Mouse (Mus musculus): Measurements from ENCODE around the gene Slc38a6.
A peak's percentile ranks its signal among the peaks of the same experiment; 100 is the strongest.

Gene Slc38a6

GRCm38 (mm10) chr12:73358640-73359039, 72.1 kb downstream of the Slc38a6 start:
- DNase-seq = peak; percentile 57

GRCm38 (mm10) chr12:73359520-73359919, 72.9 kb downstream of the Slc38a6 start:
- no peak for DNase-seq

DNA sequence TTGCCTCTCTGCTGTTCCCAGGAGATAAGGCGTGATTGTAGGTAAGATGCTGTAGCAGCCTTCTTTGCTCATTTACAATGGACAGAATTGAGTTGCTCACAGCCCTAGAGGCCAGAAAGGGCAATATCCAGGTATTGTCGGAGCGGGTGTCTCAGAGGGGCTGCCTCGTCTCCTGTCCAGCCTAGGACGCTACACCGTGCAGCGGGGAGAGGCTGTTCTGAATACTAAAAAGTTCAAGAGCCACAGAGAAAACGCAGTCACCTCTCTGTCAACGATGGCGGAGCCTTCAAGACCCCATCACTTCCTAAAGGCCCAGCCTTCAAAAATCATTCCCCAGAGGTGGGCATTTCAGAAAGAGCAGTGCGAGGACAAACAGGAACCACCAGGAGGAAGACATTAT, 74.6 kb downstream of the Slc38a6 start:
- no peak for DNase-seq

DNA sequence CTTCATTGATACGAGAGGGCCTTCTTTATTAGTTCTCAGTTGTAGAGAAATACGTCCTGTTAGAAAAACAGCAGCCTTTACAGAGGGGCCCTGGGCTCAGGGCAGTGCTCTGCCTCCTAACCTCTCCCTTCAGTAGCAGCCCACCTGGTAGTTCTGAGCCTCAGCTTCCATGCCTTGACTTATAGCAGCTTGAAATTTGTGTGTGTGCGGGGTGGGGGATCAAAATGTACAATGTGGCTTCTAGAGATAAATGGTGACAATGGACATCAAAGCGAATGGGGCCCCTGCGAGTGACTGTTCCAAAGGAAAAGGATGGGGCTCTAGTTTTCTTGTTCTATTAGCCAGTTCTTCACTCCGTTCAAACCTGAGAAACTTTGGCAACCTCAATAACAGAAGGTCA, 76.8 kb downstream of the Slc38a6 start:
- no peak for DNase-seq

DNA sequence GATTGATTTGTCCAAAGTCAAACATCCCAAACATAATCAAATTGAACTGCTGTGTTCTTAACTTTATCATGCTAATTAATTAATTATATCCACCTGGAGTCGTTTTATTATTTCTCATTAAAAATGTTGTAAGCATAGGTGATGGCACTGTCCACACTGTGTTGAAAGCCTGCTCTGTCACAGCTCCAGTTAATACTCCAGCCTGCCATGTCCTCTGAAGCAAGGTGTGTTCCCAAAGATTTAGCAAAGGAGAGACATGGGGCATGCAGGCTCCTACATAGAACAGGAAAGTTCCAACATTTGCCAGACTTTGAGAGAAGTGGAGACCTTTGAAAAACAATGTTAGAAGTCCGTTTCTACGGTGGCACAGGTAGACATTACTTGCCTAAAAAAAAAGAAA, 77.4 kb downstream of the Slc38a6 start:
- no peak for DNase-seq

- no peak for DNase-seq
Measured at GRCm38 (mm10) chr12:73366581-73366980, 80.0 kb downstream of the Slc38a6 start.

GRCm38 (mm10) chr12:73367460-73368079, 81.0 kb downstream of the Slc38a6 start:
- no peak for DNase-seq

- no peak for DNase-seq
Measured at GRCm38 (mm10) chr12:73368868-73369608, 82.5 kb downstream of the Slc38a6 start.

DNA sequence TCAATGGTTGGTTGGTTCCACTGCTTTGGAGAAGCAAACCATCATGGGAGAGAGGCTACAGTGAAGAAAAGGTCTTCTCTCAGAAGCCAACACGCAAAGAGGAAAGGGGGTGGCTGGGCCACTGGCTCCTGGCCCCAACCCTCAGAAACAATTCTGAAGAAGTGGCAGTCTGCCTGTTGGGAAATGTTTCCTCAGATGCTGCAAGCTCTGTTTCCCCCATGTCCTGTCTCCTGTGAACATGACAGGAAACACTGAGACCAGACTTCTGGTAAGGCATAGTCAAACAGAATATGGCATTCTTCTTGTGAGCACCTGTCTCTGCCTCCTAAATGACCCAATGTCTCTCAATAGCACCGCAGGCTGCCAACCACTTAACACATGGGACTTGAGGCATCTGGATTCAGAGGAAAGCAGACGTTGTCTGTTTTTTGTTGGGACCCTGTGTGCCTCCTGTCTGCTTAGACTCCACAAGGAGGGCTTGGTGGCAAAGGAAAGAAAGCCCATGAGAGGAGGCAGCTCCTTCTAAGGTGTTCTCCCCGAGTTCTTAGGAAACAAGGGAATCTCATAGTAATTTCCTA, 83.9 kb downstream of the Slc38a6 start:
- DNase-seq = no peak

GRCm38 (mm10) chr12:73371132-73371531, 84.6 kb downstream of the Slc38a6 start:
- no peak for DNase-seq

DNA sequence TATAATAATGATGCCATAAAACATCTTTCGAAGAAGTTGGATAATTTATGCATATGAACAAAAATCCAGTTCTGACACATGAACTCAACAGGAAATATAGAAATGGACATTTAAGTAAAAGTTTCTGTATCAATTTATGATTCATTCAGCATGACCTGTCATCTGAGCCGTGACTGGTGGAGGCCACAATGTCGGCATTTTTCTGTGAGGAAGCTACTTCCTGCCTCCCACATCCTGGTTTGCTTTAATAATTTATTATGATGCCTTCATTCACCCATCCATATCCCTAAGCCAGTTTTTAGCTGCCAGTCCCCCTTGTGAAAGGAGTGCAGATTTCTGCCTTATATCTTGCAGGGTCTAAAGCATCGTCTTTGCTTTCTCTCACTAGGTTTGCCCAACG, 91.4 kb downstream of the Slc38a6 start:
- DNase-seq = no peak

- no peak for DNase-seq
Measured at GRCm38 (mm10) chr12:73378724-73379355, 92.3 kb downstream of the Slc38a6 start.

DNA sequence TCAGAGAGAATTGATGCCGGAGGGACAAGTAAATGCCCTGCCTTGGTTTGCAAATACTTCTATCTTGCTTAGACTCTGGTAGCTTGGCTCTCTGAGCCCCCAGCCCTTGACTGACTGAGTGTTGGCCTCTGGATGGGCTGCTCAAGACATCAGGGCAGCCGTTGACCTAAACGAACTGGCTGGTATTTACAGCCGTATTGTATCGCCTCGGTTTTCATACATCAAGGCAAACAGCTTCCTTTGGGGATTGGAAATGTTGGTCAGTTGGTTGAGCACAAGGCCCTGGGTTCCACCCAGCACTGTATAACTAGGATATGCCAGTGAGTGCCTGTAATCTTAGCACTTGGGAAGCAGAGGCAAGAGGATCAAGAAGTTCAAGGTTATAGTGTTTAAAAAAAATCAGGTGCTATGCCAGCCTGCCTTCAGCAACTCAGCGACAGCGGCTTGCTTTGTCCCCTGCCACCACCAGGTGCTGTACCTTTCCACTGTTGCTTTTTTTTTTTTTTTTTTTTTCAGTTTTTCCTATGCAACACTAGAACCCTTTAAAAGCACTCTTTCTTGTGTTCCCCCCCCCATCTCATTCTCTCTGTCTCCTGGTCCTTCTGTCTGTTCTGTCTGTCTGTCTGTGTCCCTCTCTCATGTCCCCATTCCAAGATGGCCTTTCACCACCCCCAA, 94.2 kb downstream of the Slc38a6 start:
- no peak for DNase-seq

GRCm38 (mm10) chr12:73381452-73381851, 94.9 kb downstream of the Slc38a6 start:
- DNase-seq = no peak

DNA sequence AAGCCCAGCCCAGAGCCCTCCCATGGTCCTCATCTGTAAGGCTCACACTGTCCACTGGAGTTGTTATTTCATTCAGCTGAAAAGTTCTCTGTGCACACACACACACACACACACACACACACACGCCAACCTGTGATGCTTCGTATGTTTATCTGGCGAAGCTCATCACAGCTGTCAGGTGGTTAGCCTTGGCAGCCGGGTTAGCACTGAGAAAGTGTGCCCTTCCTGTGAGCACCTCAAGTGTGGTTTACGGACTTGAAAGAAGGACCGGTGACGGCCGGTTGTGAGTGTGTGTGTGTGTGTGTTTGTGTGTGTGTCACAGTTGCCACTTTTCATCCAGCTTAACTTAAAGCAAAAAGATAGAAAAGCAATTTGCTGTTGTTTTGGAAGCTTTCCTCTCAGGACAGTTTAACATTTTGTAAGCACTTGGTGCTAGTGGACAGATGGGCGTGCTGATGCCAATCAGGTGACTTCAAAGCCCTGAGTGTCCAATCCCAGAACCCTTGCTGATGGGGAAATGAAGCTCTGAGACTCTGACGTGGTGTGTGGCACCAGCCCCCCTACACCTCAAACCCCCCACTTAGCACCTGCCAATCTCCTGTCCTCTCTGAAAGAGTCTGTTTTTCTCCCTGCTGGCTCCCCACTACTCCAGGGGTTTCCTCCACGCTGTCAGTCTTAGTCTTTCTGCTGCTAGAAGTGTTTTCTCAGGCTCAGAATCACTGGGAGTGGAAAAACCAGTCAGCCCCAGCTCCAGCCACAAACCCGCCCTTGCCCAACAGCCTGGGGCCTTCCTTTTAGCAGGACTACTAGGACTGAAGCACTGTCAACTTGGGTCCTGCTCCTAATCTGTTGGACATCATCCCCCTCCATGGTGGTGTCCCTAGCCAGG, 96.0 kb downstream of the Slc38a6 start:
- DNase-seq = no peak

- no peak for DNase-seq
Measured at GRCm38 (mm10) chr12:73383179-73383510, 96.6 kb downstream of the Slc38a6 start.

GRCm38 (mm10) chr12:73383861-73384260, 97.3 kb downstream of the Slc38a6 start:
- no peak for DNase-seq

DNA sequence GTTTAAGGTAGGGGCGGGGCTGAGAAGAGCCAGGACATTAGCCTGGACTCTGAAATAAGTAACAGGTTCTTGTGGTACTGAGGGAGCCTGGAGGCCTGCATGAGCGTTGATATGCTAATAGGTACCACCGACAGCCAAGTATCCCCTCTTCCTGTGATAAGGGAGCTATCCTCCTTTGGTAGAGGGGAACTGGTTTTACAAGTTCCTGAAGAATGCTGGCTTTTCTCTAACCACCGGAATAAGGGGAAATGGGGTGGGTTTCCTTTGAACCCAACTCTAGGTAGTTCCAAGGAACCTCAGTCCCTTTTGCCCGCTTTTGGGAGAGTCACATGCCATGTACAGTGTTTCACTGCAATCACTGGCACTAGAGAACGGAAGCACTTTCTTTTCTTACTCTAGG, 98.2 kb downstream of the Slc38a6 start:
- no peak for DNase-seq

DNA sequence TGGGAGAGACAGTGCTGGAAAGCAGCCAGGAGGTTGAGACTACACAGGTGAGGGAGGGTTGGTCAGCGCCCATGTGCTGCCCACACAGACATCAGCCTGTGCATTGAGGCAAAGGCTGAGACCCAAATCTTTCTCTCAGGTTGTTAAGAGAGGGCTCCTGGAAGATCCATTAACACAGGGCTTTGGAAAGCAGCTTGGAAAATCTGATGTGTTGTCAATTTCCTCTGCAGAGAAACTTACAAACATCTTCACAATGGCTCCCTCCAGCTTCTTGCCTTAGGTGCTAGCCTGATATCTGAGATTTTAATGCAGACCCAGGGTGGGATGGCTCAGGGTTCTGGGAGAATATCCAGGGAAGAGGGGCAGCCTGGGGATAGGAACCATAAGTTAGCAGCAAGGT, 105.9 kb downstream of the Slc38a6 start:
- no peak for DNase-seq

DNA sequence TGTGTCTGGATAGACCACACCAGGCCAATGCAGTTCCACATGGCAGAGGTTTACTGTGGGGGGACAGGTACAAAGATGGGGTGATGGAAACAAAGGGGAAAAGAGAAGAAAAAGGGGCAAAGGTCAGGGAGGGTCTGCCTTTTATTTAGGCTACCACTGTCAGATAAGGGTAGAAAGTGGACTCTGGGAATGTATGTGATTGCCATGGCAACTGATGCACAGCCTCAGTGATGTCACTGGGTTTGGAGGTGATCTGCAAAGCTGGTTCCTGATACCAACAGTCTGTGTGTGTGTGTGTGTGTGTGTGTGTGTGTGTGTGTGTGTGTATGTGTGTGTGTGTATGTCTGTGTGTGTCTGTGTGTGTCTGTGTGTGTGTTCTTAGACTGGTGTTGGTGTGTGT, 106.4 kb downstream of the Slc38a6 start:
- no peak for DNase-seq

DNA sequence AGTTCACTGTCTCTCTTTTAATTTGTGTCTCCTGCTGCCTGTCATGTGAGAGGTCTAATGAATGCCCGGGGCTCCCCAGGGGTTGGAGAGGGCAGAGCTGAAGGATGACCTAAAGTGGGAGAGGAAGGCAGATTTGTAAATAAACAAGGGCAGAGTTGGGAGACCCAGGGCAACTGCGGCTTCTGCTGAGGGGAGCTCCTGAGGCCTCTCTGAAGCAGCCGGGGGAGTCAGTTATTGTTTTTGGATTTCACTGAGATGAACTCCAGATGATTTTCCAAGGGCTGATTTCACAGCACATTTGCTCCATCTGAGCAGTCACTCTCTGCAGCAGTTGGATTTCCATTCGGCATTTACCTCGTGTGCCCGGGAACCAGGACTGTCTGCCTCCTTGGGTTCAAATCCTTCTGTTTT, 107.3 kb downstream of the Slc38a6 start:
- no peak for DNase-seq

GRCm38 (mm10) chr12:73394571-73394970, 108.0 kb downstream of the Slc38a6 start:
- no peak for DNase-seq
